Mouse (Mus musculus): ENCODE data around the gene Vps53. TPM values are rescaled to one million over a fixed set of nuclear protein-coding genes. Genes with fewer than 3 reads are reported as not detected.

The Vps53 gene
- polyA plus RNA-seq, 1 experiment = 23.1 TPM

GRCm38 (mm10) chr11:76033359-76033758 lies 146.1 kb downstream of the Vps53 start:
- 48% methylated on average over 6 of the region's 6 CpGs for WGBS
- TF ChIP-seq POLR2A (IDR thresholded peaks at IDR 0.05; ENCODE audit: low read depth, low read length) (no peak), CTCF (IDR thresholded peaks at IDR 0.05; ENCODE audit: extremely low read depth, insufficient read length, insufficient replicate concordance, low read depth, low read length) (no peak)
- peaks cover 6% of the 10 kb centered on the region; the same call in 1 of the 2 replicates for H3K4me1 ChIP-seq (ENCODE audit: control insufficient read depth, insufficient read depth, insufficient read length, low read length)
- H3K4me3 ChIP-seq (ENCODE audit: low read depth, low read length) = no peak overlapping the region
- 0 out of 2 replicates have a peak overlapping the region, but pooled peaks have one; percentile 28 for H3K27ac ChIP-seq (ENCODE audit: insufficient read depth, low read depth, low read length)
- H3K36me3 ChIP-seq (ENCODE audit: control insufficient read depth, insufficient read depth, low read length) = no peaks in the 10 kb centered on the region
- H3K27me3 ChIP-seq (ENCODE audit: control insufficient read depth, insufficient read depth, low read length) = no peaks in the 10 kb centered on the region

- H3K27me3 ChIP-seq (ENCODE audit: control insufficient read depth, insufficient read depth, low read length) = no peaks in the 10 kb centered on the region
- H3K4me3 ChIP-seq (ENCODE audit: low read depth, low read length) = peak overlapping the region; percentile 94
- no peak for TF ChIP-seq POLR2A (IDR thresholded peaks at IDR 0.05; ENCODE audit: low read depth, low read length)
- no peak for TF ChIP-seq CTCF (IDR thresholded peaks at IDR 0.05; ENCODE audit: extremely low read depth, insufficient read length, insufficient replicate concordance, low read depth, low read length)
- H3K36me3 ChIP-seq (ENCODE audit: control insufficient read depth, insufficient read depth, low read length) = peaks cover 10% of the 10 kb centered on the region; the same call in 1 of the 2 replicates
- H3K4me1 ChIP-seq (ENCODE audit: control insufficient read depth, insufficient read depth, insufficient read length, low read length) = peaks cover 7% of the 10 kb centered on the region
- H3K27ac ChIP-seq (ENCODE audit: insufficient read depth, low read depth, low read length) = no peak overlapping the region
- WGBS = 6% methylated on average over 14 of the region's 14 CpGs
Measured at GRCm38 (mm10) chr11:76028072-76028465, 151.4 kb downstream of the Vps53 start.

GRCm38 (mm10) chr11:76027139-76028071 lies 152.0 kb downstream of the Vps53 start, which contains the start of gene Rflnb:
Rflnb (minus strand) TSS chr11:76027782.
- Histone ChIP-seq H3K4me3 (ENCODE audit: low read depth, low read length) (peak within 1 kb of the TSS; percentile 94), H3K27ac (ENCODE audit: insufficient read depth, low read depth, low read length) (peak within 1 kb of the TSS; percentile 40; the same call in 1 of the 2 replicates), H3K27me3 (ENCODE audit: control insufficient read depth, insufficient read depth, low read length) (no peaks in the 10 kb centered on the region), H3K4me1 (ENCODE audit: control insufficient read depth, insufficient read depth, insufficient read length, low read length) (peaks cover 7% of the 10 kb centered on the region), H3K36me3 (ENCODE audit: control insufficient read depth, insufficient read depth, low read length) (peaks cover 10% of the 10 kb centered on the region; the same call in 1 of the 2 replicates)
- under 1% methylated on average over 110 of the region's 112 CpGs for WGBS
- TF ChIP-seq POLR2A (IDR thresholded peaks at IDR 0.05; ENCODE audit: low read depth, low read length) = peak; percentile 59; the same call in 1 of the 2 replicates
- peak; percentile 50 for TF ChIP-seq CTCF (IDR thresholded peaks at IDR 0.05; ENCODE audit: extremely low read depth, insufficient read length, insufficient replicate concordance, low read depth, low read length)

- no peak for TF ChIP-seq POLR2A (IDR thresholded peaks at IDR 0.05; ENCODE audit: low read depth, low read length)
- no peak for TF ChIP-seq CTCF (IDR thresholded peaks at IDR 0.05; ENCODE audit: extremely low read depth, insufficient read length, insufficient replicate concordance, low read depth, low read length)
- Histone ChIP-seq H3K27me3 (ENCODE audit: control insufficient read depth, insufficient read depth, low read length) (no peaks in the 10 kb centered on the region), H3K4me3 (ENCODE audit: low read depth, low read length) (peak overlapping the region; percentile 94), H3K27ac (ENCODE audit: insufficient read depth, low read depth, low read length) (peak overlapping the region; percentile 10; the same call in 1 of the 2 replicates), H3K4me1 (ENCODE audit: control insufficient read depth, insufficient read depth, insufficient read length, low read length) (peaks cover 7% of the 10 kb centered on the region), H3K36me3 (ENCODE audit: control insufficient read depth, insufficient read depth, low read length) (peaks cover 14% of the 10 kb centered on the region; the same call in 1 of the 2 replicates)
- WGBS = 9% methylated on average over 13 of the region's 14 CpGs
Measured at GRCm38 (mm10) chr11:76026527-76027138, 152.8 kb downstream of the Vps53 start.

- H3K4me1 ChIP-seq (ENCODE audit: control insufficient read depth, insufficient read depth, insufficient read length, low read length) = peaks cover 7% of the 10 kb centered on the region
- peak overlapping the region; percentile 35 for H3K4me3 ChIP-seq (ENCODE audit: low read depth, low read length)
- TF ChIP-seq POLR2A (IDR thresholded peaks at IDR 0.05; ENCODE audit: low read depth, low read length) = 0 out of 2 replicates have a peak, but pooled peaks have one; percentile 13
- TF ChIP-seq CTCF (IDR thresholded peaks at IDR 0.05; ENCODE audit: extremely low read depth, insufficient read length, insufficient replicate concordance, low read depth, low read length) = no peak
- WGBS = 75% methylated on average over 7 of the region's 7 CpGs
- H3K36me3 ChIP-seq (ENCODE audit: control insufficient read depth, insufficient read depth, low read length) = peaks cover 21% of the 10 kb centered on the region
- H3K27ac ChIP-seq (ENCODE audit: insufficient read depth, low read depth, low read length) = no peak overlapping the region
- H3K27me3 ChIP-seq (ENCODE audit: control insufficient read depth, insufficient read depth, low read length) = no peaks in the 10 kb centered on the region
Measured at GRCm38 (mm10) chr11:76025080-76025583, 154.3 kb downstream of the Vps53 start.

- Histone ChIP-seq H3K4me1 (ENCODE audit: control insufficient read depth, insufficient read depth, insufficient read length, low read length) (no peaks in the 10 kb centered on the region; the same call in 1 of the 2 replicates), H3K27ac (ENCODE audit: insufficient read depth, low read depth, low read length) (no peak overlapping the region), H3K4me3 (ENCODE audit: low read depth, low read length) (no peak overlapping the region), H3K36me3 (ENCODE audit: control insufficient read depth, insufficient read depth, low read length) (peaks cover 25% of the 10 kb centered on the region), H3K27me3 (ENCODE audit: control insufficient read depth, insufficient read depth, low read length) (no peaks in the 10 kb centered on the region)
- 80% methylated on average over 9 of the region's 9 CpGs for whole genome bisulfite sequencing
- TF ChIP-seq POLR2A (IDR thresholded peaks at IDR 0.05; ENCODE audit: low read depth, low read length) (no peak), CTCF (IDR thresholded peaks at IDR 0.05; ENCODE audit: extremely low read depth, insufficient read length, insufficient replicate concordance, low read depth, low read length) (no peak)
Measured at GRCm38 (mm10) chr11:76020916-76021315, 158.5 kb downstream of the Vps53 start.
